Mouse (Mus musculus) MEL (cell line): ENCODE data around the gene Lrrc63. TPM values are rescaled to one million over a fixed set of nuclear protein-coding genes. Genes with fewer than 3 reads are reported as not detected.

ENCODE experiments used
- DNase-seq: peaks from one replicate; pipeline ENCODE4 v3.0.0; 2011; ENCODE audit warnings: low read depth, low spot score
- H3K27ac ChIP-seq: 2 replicates; pipeline ENCODE4 v1.5.1; 2012; ENCODE audit warnings: low read depth, mild to moderate bottlenecking, control low read depth, low read length, moderate library complexity; ENCODE audit not compliant: control insufficient read depth
- H3K27me3 ChIP-seq, 2 experiments: fragments of 150-350 bp in 1 of 2; sonication (generic) in 1 of 2; 2 replicates each; pipeline ENCODE4 v1.6.1; 2012; ENCODE audit warnings: low read length in 2 of 2, mild to moderate bottlenecking in 2 of 2, improper control_type of control experiment in 1 of 2, moderate library complexity in 1 of 2; ENCODE audit not compliant: insufficient read depth in 2 of 2, control insufficient read depth in 1 of 2
- H3K36me3 ChIP-seq, 2 experiments: 2 replicates each; pipeline ENCODE4 v1.6.1; 2012 to 2014; ENCODE audit warnings: low read length in 2 of 2, improper control_type of control experiment in 1 of 2, inconsistent platforms in 1 of 2, mild to moderate bottlenecking in 1 of 2; ENCODE audit not compliant: insufficient read depth in 2 of 2, control insufficient read depth in 1 of 2
- H3K4me1 ChIP-seq, 2 experiments: fragments of 150-350 bp in 1 of 2; sonication (generic) in 1 of 2; 2 replicates each; pipeline ENCODE4 v1.6.1; 2012; ENCODE audit warnings: low read length in 2 of 2, improper control_type of control experiment in 1 of 2, mild to moderate bottlenecking in 1 of 2; ENCODE audit not compliant: insufficient read depth in 2 of 2, control insufficient read depth in 1 of 2
- H3K4me3 ChIP-seq, 2 experiments: fragments of 150-350 bp in 1 of 2; sonication (generic) in 1 of 2; 2 replicates each; pipeline ENCODE4 v1.5.1; 2012; ENCODE audit warnings: low read depth in 2 of 2, low read length in 2 of 2, mild to moderate bottlenecking in 2 of 2, moderate library complexity in 2 of 2, control low read depth in 1 of 2, improper control_type of control experiment in 1 of 2; ENCODE audit not compliant: control insufficient read depth in 1 of 2, insufficient read depth in 1 of 2
- H3K79me2 ChIP-seq: 2 replicates; pipeline ENCODE4 v1.6.1; 2012; ENCODE audit warnings: mild to moderate bottlenecking, low read length, moderate library complexity; ENCODE audit not compliant: control insufficient read depth, poor library complexity, insufficient read depth
- H3K9ac ChIP-seq: 2 replicates; pipeline ENCODE4 v1.6.1; 2012; ENCODE audit warnings: low read depth, mild to moderate bottlenecking, control low read depth, low read length, moderate library complexity; ENCODE audit not compliant: control insufficient read depth, poor library complexity, severe bottlenecking
- H3K9me3 ChIP-seq: fragments of 150-350 bp; sonication (generic); replicated peaks from 2 replicates; pipeline ENCODE4 v1.6.1; 2012; ENCODE audit warnings: mild to moderate bottlenecking, low read length, improper control_type of control experiment, moderate library complexity; ENCODE audit not compliant: insufficient read depth
- CTCF ChIP-seq, 3 experiments: IDR thresholded peaks in 2 of 3; conservative IDR thresholded peaks in 1 of 3; 2 replicates each; pipeline ENCODE4 v1.5.1; 2011 to 2012; ENCODE audit warnings: low read length in 3 of 3, low read depth in 2 of 3, mild to moderate bottlenecking in 2 of 3, improper control_type of control experiment in 1 of 3, inconsistent platforms in 1 of 3, mixed read lengths in 1 of 3, moderate library complexity in 1 of 3; ENCODE audit not compliant: control insufficient read depth in 1 of 3, insufficient read depth in 1 of 3, poor library complexity in 1 of 3, severe bottlenecking in 1 of 3
- E2F4 ChIP-seq: IDR thresholded peaks from 2 replicates; pipeline ENCODE4 v1.6.1; 2011; ENCODE audit warnings: low read depth, low read length, improper control_type of control experiment, borderline replicate concordance
- ELF1 ChIP-seq: IDR thresholded peaks from 2 replicates; pipeline ENCODE4 v1.6.1; 2014; ENCODE audit warnings: low read depth, mild to moderate bottlenecking, inconsistent platforms, low read length, improper control_type of control experiment, moderate library complexity
- EP300 ChIP-seq, 2 experiments: IDR thresholded peaks; 2 replicates each; pipeline ENCODE4 v1.6.1; 2011; ENCODE audit warnings: improper control_type of control experiment in 2 of 2, low read length in 2 of 2, low read depth in 1 of 2, mild to moderate bottlenecking in 1 of 2
- GABPA ChIP-seq: IDR thresholded peaks from 2 replicates; pipeline ENCODE4 v1.6.1; 2012; ENCODE audit warnings: low read depth, mild to moderate bottlenecking, inconsistent platforms, low read length, improper control_type of control experiment, moderate library complexity
- HCFC1 ChIP-seq: IDR thresholded peaks from 2 replicates; pipeline ENCODE4 v1.6.1; 2012; ENCODE audit warnings: low read depth, mild to moderate bottlenecking, inconsistent platforms, low read length, improper control_type of control experiment, moderate library complexity
- JUND ChIP-seq: IDR thresholded peaks from 2 replicates; pipeline ENCODE4 v1.6.1; 2011; ENCODE audit warnings: low read depth, mild to moderate bottlenecking, improper control_type of control experiment, low read length
- KAT2A ChIP-seq: conservative IDR thresholded peaks from 2 replicates; pipeline ENCODE4 v1.6.1; 2012; ENCODE audit warnings: low read depth, low read length, improper control_type of control experiment, inconsistent platforms
- MAFK ChIP-seq: IDR thresholded peaks from 2 replicates; pipeline ENCODE4 v1.6.1; 2011; ENCODE audit warnings: low read depth, mild to moderate bottlenecking, low read length, improper control_type of control experiment, borderline replicate concordance
- MAX ChIP-seq: IDR thresholded peaks from 2 replicates; pipeline ENCODE4 v1.6.1; 2011; ENCODE audit warnings: low read length, improper control_type of control experiment
- MXI1 ChIP-seq: IDR thresholded peaks from 2 replicates; pipeline ENCODE4 v1.6.1; 2011; ENCODE audit warnings: mild to moderate bottlenecking, low read depth, low read length, improper control_type of control experiment
- MYC ChIP-seq: IDR thresholded peaks from 2 replicates; pipeline ENCODE4 v1.6.1; 2011; ENCODE audit warnings: low read depth, mild to moderate bottlenecking, low read length, improper control_type of control experiment, moderate library complexity
- NELFE ChIP-seq: IDR thresholded peaks from 2 replicates; pipeline ENCODE4 v1.6.1; 2011; ENCODE audit warnings: low read depth, low read length, improper control_type of control experiment
- POLR2A ChIP-seq, 2 experiments: IDR thresholded peaks; 2 replicates each; pipeline ENCODE4 v1.6.1; 2011 to 2012; ENCODE audit warnings: low read length in 2 of 2, mild to moderate bottlenecking in 2 of 2, control low read depth in 1 of 2, improper control_type of control experiment in 1 of 2, low read depth in 1 of 2, moderate library complexity in 1 of 2; ENCODE audit not compliant: control insufficient read depth in 1 of 2, insufficient read depth in 1 of 2, poor library complexity in 1 of 2
- POLR2AphosphoS5 ChIP-seq: IDR thresholded peaks from 2 replicates; pipeline ENCODE4 v1.6.1; 2012; ENCODE audit warnings: low read depth, borderline replicate concordance, mild to moderate bottlenecking, inconsistent platforms, low read length, moderate library complexity, mixed read lengths
- RAD21 ChIP-seq: IDR thresholded peaks from 2 replicates; pipeline ENCODE4 v1.6.1; 2011; ENCODE audit warnings: mild to moderate bottlenecking, low read depth, low read length, improper control_type of control experiment
- SIN3A ChIP-seq: IDR thresholded peaks from 2 replicates; pipeline ENCODE4 v1.6.1; 2012; ENCODE audit warnings: low read length, improper control_type of control experiment, inconsistent platforms
- SMC3 ChIP-seq: IDR thresholded peaks from 2 replicates; pipeline ENCODE4 v1.6.1; 2011; ENCODE audit warnings: low read depth, low read length, improper control_type of control experiment
- TAL1 ChIP-seq: IDR thresholded peaks from 2 replicates; pipeline ENCODE4 v1.6.1; 2012; ENCODE audit warnings: mild to moderate bottlenecking, inconsistent platforms, low read length, moderate library complexity, mixed read lengths
- TBP ChIP-seq: IDR thresholded peaks from 2 replicates; pipeline ENCODE4 v1.8.0; 2011; ENCODE audit warnings: low read depth, low read length, improper control_type of control experiment
- TCF12 ChIP-seq: IDR thresholded peaks from 2 replicates; pipeline ENCODE4 v1.6.1; 2014; ENCODE audit warnings: low read depth, mild to moderate bottlenecking, inconsistent platforms, low read length, improper control_type of control experiment, moderate library complexity
- USF1 ChIP-seq: IDR thresholded peaks from 2 replicates; pipeline ENCODE4 v1.6.1; 2014; ENCODE audit warnings: low read depth, mild to moderate bottlenecking, inconsistent platforms, low read length, improper control_type of control experiment, moderate library complexity
- USF2 ChIP-seq, 2 experiments: IDR thresholded peaks; 2 replicates each; pipeline ENCODE4 v1.6.1; 2011 to 2012; ENCODE audit warnings: improper control_type of control experiment in 2 of 2, low read length in 2 of 2, borderline replicate concordance in 1 of 2, inconsistent platforms in 1 of 2, low read depth in 1 of 2, mild to moderate bottlenecking in 1 of 2; ENCODE audit not compliant: insufficient read depth in 1 of 2
- ZC3H11A ChIP-seq: IDR thresholded peaks from 2 replicates; pipeline ENCODE4 v1.6.1; 2012; ENCODE audit warnings: low read depth, mild to moderate bottlenecking, inconsistent platforms, low read length, improper control_type of control experiment
- ZMIZ1 ChIP-seq: IDR thresholded peaks from 2 replicates; pipeline ENCODE4 v1.6.1; 2012; ENCODE audit warnings: low read depth, mild to moderate bottlenecking, inconsistent platforms, low read length, improper control_type of control experiment, moderate library complexity
- polyA plus RNA-seq, 2 experiments: library from polyadenylated mRNA; stranded (reverse) in 1 of 2; unstranded in 1 of 2; fragments of >175 nt in 1 of 2; fragments of >200 nt in 1 of 2; gene quantifications; 2 replicates each; pipeline versions ENCODE4 v1.2.1 to v1.2.4; 2012; ENCODE audit warnings: low replicate concordance in 2 of 2, low read depth in 1 of 2; ENCODE audit not compliant: insufficient read length in 2 of 2, insufficient read depth in 1 of 2, missing spikeins in 1 of 2
- total RNA-seq: library from RNA; depleted of rRNA; stranded (reverse); fragments of 300-350 nt; gene quantifications from 2 replicates; pipeline ENCODE4 v1.2.3, GENCODE M21; 2012

Gene Lrrc63
- total and polyA plus RNA-seq, 3 experiments = not detected

DNA sequence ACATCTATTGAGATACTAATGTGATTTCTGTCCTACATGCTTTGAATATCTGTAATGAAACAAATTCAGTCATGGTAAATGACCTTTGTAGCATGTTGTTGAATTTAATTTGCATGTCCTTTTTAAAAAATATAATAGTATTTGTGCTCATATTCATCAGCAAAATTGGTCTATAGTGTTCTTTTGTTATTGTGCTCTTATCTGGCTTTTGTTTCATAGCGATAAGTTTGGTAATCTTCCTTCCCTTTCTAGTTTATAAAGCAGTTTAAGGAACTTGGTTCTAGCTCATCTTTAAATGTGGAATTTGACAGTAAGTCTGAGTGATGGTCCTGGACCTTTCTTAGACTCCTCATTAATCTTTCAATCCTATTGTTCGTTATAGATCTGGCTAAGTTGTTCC, 28.7 kb upstream of the Lrrc63 start (continued):
- no peak for TF ChIP-seq MAFK
- TF ChIP-seq EP300 (IDR thresholded peaks at IDR 0.05; ENCODE audit: low read depth in 1 of 2, low read length in 2 of 2) = peak; percentile 63 to 82; a peak in 3 of 4 replicates
- TF ChIP-seq MAX = no peak
- TF ChIP-seq ZC3H11A = no peak
- no peak for TF ChIP-seq MYC
- no peak for TF ChIP-seq TBP
- TF ChIP-seq NELFE = no peak
- no peak for TF ChIP-seq KAT2A

DNA sequence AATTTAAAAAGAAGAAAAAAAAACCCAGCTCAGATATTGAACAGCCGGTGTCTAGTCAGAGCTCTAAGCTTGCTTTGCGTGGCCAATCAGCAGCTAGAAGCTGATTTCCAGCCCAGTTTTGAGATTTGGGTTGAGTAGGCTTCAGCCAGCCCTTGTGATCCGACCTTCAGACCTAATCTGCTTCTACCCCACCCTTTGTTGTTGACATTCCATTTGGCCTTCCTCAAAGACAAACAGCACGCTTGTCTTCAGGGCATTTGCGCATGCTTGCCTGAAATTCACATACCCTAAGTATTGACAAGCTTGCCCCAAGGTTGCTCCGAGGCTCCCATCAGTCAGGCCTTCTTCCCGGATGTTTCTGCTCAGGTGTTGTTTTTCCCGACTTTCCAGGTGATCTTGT, 23.8 kb upstream of the Lrrc63 start:
- no peak for DNase-seq
- Histone ChIP-seq H3K9ac (no peak overlapping the region), H3K4me3 (no peak overlapping the region), H3K4me1 (peaks cover 4 to 16% of the 10 kb centered on the region in 2 experiments), H3K27ac (no peak overlapping the region), H3K36me3 (peaks cover 0 to 13% of the 10 kb centered on the region in 2 experiments; a peak in 2 of 4 replicates), H3K9me3 (no peaks in the 10 kb centered on the region), H3K79me2 (no peaks in the 10 kb centered on the region), H3K27me3 (no peaks in the 10 kb centered on the region)
- TF ChIP-seq SMC3 = no peak
- no peak for TF ChIP-seq USF2 (IDR thresholded peaks at IDR 0.05; ENCODE audit: borderline replicate concordance in 1 of 2, insufficient read depth in 1 of 2, low read depth in 1 of 2, low read length in 2 of 2)
- no peak for TF ChIP-seq TCF12
- no peak for TF ChIP-seq E2F4
- TF ChIP-seq MXI1 = no peak
- no peak for TF ChIP-seq POLR2AphosphoS5
- no peak for TF ChIP-seq RAD21
- TF ChIP-seq ZC3H11A = no peak
- TF ChIP-seq TAL1 = no peak
- TF ChIP-seq ZMIZ1 = no peak
- TF ChIP-seq MAFK = no peak
- no peak for TF ChIP-seq HCFC1
- no peak for TF ChIP-seq USF1
- TF ChIP-seq ELF1 = no peak
- no peak for TF ChIP-seq JUND
- TF ChIP-seq GABPA = no peak
- no peak for TF ChIP-seq TBP
- no peak for TF ChIP-seq POLR2A (IDR thresholded peaks at IDR 0.05; ENCODE audit: control insufficient read depth in 1 of 2, insufficient read depth in 1 of 2, low read depth in 1 of 2, low read length in 2 of 2, poor library complexity in 1 of 2)
- no peak for TF ChIP-seq CTCF (IDR thresholded peaks at IDR 0.05 in 2 of 3, conservative IDR thresholded peaks at IDR 0.05 in 1 of 3; ENCODE audit: control insufficient read depth in 1 of 3, insufficient read depth in 1 of 3, low read depth in 2 of 3, low read length in 3 of 3, poor library complexity in 1 of 3, severe bottlenecking in 1 of 3)
- TF ChIP-seq SIN3A = no peak
